Mouse (Mus musculus) liver, embryonic 14.5 days (tissue): ENCODE measurements around the gene Ccdc86.

ENCODE experiments used
- CTCF ChIP-seq: IDR thresholded peaks from 2 replicates; pipeline ENCODE4 v1.5.1; 2016; ENCODE audit warnings: antibody characterized with exemption, low read depth, control low read depth
- EP300 ChIP-seq: IDR thresholded peaks from 2 replicates; pipeline ENCODE4 v1.6.1; 2016; ENCODE audit warnings: antibody characterized with exemption, low read depth

GRCm38 (mm10) chr19:10970457-10970856 is 21.4 kb upstream of the Ccdc86 start:
- TF ChIP-seq CTCF: no peak
- TF ChIP-seq EP300: no peak
